Mouse (Mus musculus) limb, embryonic 15.5 days (tissue): ENCODE data around the gene Kctd2. TPM values are rescaled to one million over a fixed set of nuclear protein-coding genes. Genes with fewer than 3 reads are reported as not detected.
A peak's percentile ranks its signal among the peaks of the same experiment; 100 is the strongest.
"Not testable (repeated sequence)": the region's sequence is repeated elsewhere in the genome, so short reads cannot be mapped to it uniquely, and the experiment has no call there.

ENCODE experiments used
- ATAC-seq: fragments of 200-750 bp; cut with Nextera tagmentation; 2 replicates; pipeline ENCODE4 v1.8.0; 2017; ENCODE audit warnings: low read depth, moderate TSS enrichment; ENCODE audit not compliant: insufficient number of reproducible peaks, low FRiP score, low TSS enrichment
- H3K27ac ChIP-seq: fragments of 300-500 bp; sonication (generic); 2 replicates; pipeline ENCODE4 v1.5.1; 2015; ENCODE audit warnings: moderate library complexity, mild to moderate bottlenecking, inconsistent platforms
- H3K27me3 ChIP-seq: fragments of 300-500 bp; sonication (generic); 2 replicates; pipeline ENCODE4 v1.6.1; 2015; ENCODE audit warnings: inconsistent platforms
- H3K36me3 ChIP-seq: fragments of 300-500 bp; sonication (generic); 2 replicates; pipeline ENCODE4 v1.6.1; 2015; ENCODE audit warnings: inconsistent platforms
- H3K4me1 ChIP-seq: fragments of 300-500 bp; sonication (generic); 2 replicates; pipeline ENCODE4 v1.6.1; 2015; ENCODE audit warnings: inconsistent platforms
- H3K4me2 ChIP-seq: fragments of 300-500 bp; sonication (generic); 2 replicates; pipeline ENCODE4 v1.6.1; 2015; ENCODE audit warnings: mild to moderate bottlenecking, inconsistent platforms
- H3K4me3 ChIP-seq: fragments of 300-500 bp; sonication (generic); 2 replicates; pipeline ENCODE4 v1.5.1; 2015; ENCODE audit warnings: mild to moderate bottlenecking, inconsistent platforms
- H3K9ac ChIP-seq: fragments of 300-500 bp; sonication (generic); 2 replicates; pipeline ENCODE4 v1.6.1; 2015; ENCODE audit warnings: inconsistent platforms
- H3K9me3 ChIP-seq: fragments of 300-500 bp; sonication (generic); 2 replicates; pipeline ENCODE4 v1.6.1; 2016; ENCODE audit warnings: inconsistent platforms
- WGBS: fragments of 180-500 bp; shearing (Covaris S2); methylation state at CpG from one replicate; pipeline ENCODE4 v1.1.7; 2015; 5-methylcytosine and 5-hydroxymethylcytosine counted together
- polyA plus RNA-seq: library from polyadenylated mRNA; unstranded; fragments of >200 nt; fragmentation: Nextera tagmentation; extraction: Ambion mirVana; gene quantifications from 2 replicates; pipeline ENCODE4 v1.2.1, GENCODE M21; 2015

Gene Kctd2
- polyA plus RNA-seq, 1 experiment from 2014 or later, result 15.1 TPM

- 65% methylated on average over 16 of the region's 16 CpGs for WGBS
- Histone ChIP-seq H3K4me3 (no peak within 1 kb of the TSS), H3K9ac (no peak within 1 kb of the TSS), H3K36me3 (no peaks in the 10 kb centered on the region), H3K27ac (no peak within 1 kb of the TSS), H3K9me3 (no peaks in the 10 kb centered on the region), H3K4me2 (no peak within 1 kb of the TSS), H3K4me1 (peaks cover 7% of the 10 kb centered on the region; the same call in 1 of the 2 replicates), H3K27me3 (no peaks in the 10 kb centered on the region)
- 0 out of 2 replicates have a peak, but pooled peaks have one; percentile 16 for ATAC-seq
These were observed 42.4 kb downstream of the Kctd2 start, which contains the start of gene Slc16a5 for GRCm38 (mm10) chr11:115462243-115462891. TSS of gene Slc16a5 (plus strand) at chr11:115462474.

GRCm38 (mm10) chr11:115463397-115463796 lies 43.5 kb downstream of the Kctd2 start:
- Histone ChIP-seq H3K4me1 (0 out of 2 replicates have a peak, but pooled peaks cover 5% of the 10 kb centered on the region), H3K9ac (no peak overlapping the region), H3K27ac (no peak overlapping the region), H3K27me3 (no peaks in the 10 kb centered on the region), H3K9me3 (no peaks in the 10 kb centered on the region), H3K36me3 (no peaks in the 10 kb centered on the region), H3K4me2 (no peak overlapping the region), H3K4me3 (no peak overlapping the region)
- WGBS, result 53% methylated on average over 11 of the region's 11 CpGs
- no peak for ATAC-seq

GRCm38 (mm10) chr11:115464851-115465250 lies 44.9 kb downstream of the Kctd2 start:
- no peaks in the 10 kb centered on the region for H3K36me3 ChIP-seq
- no peaks in the 10 kb centered on the region for H3K9me3 ChIP-seq
- H3K4me3 ChIP-seq, result no peak overlapping the region
- no peak overlapping the region for H3K4me2 ChIP-seq
- H3K27me3 ChIP-seq, result no peaks in the 10 kb centered on the region
- H3K27ac ChIP-seq, result no peak overlapping the region
- H3K4me1 ChIP-seq, result 0 out of 2 replicates have a peak, but pooled peaks cover 5% of the 10 kb centered on the region
- WGBS, result 87% methylated on average over 8 of the region's 8 CpGs
- no peak for ATAC-seq
- H3K9ac ChIP-seq, result no peak overlapping the region

DNA sequence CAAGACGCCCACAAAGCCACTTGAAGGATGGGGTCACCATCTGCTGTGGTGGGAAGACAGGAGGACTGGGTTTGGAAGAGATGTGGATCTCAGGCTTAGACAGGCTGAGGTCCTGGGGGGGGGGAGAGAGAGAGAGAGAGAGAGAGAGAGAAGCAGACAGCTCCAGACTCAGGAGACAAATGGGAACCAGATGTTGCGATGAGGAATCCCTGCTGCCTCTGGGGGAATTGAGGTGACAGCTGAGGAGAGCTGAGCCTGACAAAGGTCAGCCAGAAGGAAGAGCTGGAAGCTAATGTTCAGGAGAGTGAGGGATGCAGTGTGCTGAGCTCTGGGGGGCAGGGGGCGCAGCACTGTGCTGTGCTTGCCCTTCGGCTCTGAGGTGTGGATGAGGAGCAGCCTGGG lies 47.3 kb downstream of the Kctd2 start:
- no peak overlapping the region for H3K4me2 ChIP-seq
- H3K9me3 ChIP-seq, result no peaks in the 10 kb centered on the region
- 11% methylated on average over 4 of the region's 4 CpGs for WGBS
- H3K9ac ChIP-seq, result no peak overlapping the region
- H3K4me1 ChIP-seq, result 0 out of 2 replicates have a peak, but pooled peaks cover 5% of the 10 kb centered on the region
- H3K36me3 ChIP-seq, result no peaks in the 10 kb centered on the region
- no peak overlapping the region for H3K27ac ChIP-seq
- H3K4me3 ChIP-seq, result no peak overlapping the region
- no peak for ATAC-seq
- H3K27me3 ChIP-seq, result no peaks in the 10 kb centered on the region

GRCm38 (mm10) chr11:115472183-115472582 lies 52.3 kb downstream of the Kctd2 start:
- H3K36me3 ChIP-seq, result no peaks in the 10 kb centered on the region
- H3K4me3 ChIP-seq, result no peak overlapping the region
- H3K27ac ChIP-seq, result no peak overlapping the region
- H3K27me3 ChIP-seq, result no peaks in the 10 kb centered on the region
- no peak overlapping the region for H3K9ac ChIP-seq
- H3K4me1 ChIP-seq, result peaks cover 25% of the 10 kb centered on the region
- no peaks in the 10 kb centered on the region for H3K9me3 ChIP-seq
- WGBS, result 78% methylated on average over 7 of the region's 7 CpGs
- no peak for ATAC-seq
- H3K4me2 ChIP-seq, result no peak overlapping the region

DNA sequence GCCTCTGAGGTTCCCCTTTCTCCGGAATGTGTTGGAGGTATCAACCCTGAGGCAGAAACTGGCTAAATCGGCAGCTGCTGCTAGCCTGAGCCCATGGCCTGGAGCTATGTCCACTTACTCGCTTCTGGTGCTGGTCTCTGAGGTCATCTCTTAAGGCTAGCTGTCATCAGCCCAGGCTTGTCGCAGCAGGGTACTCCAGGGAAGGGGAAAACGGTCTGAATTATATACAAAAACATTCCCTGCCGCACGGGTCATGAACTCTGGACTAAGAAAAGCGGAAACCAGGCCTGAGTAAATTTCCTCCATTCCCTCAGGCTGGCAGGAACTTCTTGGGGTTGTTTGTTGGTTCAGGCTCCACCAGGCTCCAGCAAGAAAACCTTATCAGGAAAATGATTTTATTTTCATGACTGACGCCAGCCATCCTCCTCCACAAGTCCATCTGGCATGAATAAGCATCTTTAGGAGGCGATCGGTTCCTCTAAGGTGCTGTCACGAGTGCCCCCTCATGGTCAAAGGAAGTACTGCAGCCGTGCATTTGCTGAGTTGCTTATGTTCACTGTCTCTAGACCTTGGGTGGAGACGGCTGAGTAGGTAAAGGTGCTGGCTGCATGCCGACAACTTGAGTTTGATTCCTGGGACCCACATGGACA lies 53.8 kb downstream of the Kctd2 start:
- Histone ChIP-seq H3K9ac (no peak overlapping the region), H3K27me3 (no peaks in the 10 kb centered on the region), H3K4me2 (no peak overlapping the region), H3K4me1 (peaks cover 22% of the 10 kb centered on the region), H3K9me3 (no peaks in the 10 kb centered on the region), H3K36me3 (no peaks in the 10 kb centered on the region), H3K27ac (peak overlapping the region; percentile 77; the same call in 1 of the 2 replicates), H3K4me3 (peak overlapping the region; percentile 10; the same call in 1 of the 2 replicates)
- no peak for ATAC-seq
- 10% methylated on average over 15 of the region's 15 CpGs for WGBS

DNA sequence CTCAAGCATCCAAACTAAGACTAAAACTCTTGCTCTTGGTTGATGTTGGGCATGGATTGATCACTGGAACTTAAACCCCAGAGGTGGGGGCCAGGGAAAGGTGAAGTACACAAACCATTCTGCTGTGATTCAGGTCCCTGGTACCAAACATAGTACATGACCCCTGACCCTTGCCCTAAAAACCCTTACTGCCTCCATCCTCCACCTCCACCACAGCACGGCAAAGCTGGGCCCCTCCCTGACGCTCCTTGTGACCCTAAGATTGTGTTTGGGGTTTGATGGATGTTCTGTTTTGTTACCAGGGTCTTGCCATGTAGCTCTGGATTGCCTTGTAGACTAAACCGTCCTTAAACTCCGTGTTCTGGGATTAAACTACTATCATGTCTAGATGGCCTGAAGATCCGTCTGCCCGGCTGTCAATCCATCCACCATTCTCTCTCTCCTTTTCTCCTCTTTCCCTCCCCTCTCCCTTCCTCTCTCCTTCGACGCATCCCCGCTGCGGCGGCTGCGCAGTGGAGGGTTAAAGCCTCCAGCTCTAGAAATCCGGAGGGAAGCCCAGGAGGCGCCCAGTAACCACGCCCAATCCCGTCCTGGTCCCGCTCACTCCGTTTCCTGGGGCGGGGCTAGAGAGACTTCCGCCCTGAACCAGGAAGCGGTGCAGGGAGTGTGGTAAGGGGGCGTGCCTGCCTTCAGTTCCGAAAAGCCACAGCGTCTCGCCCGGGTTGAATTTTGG lies 55.3 kb downstream of the Kctd2 start, which contains the start of gene Armc7:
Gene Armc7, plus strand, starts transcription at position 643 of the 733 bp plus-strand sequence.
- peaks cover 22% of the 10 kb centered on the region for H3K4me1 ChIP-seq
- no peaks in the 10 kb centered on the region for H3K9me3 ChIP-seq
- H3K4me2 ChIP-seq, result peak within 1 kb of the TSS; percentile 91
- peak within 1 kb of the TSS; percentile 84 for H3K4me3 ChIP-seq
- peaks cover 5% of the 10 kb centered on the region for H3K36me3 ChIP-seq
- no peaks in the 10 kb centered on the region for H3K27me3 ChIP-seq
- ATAC-seq, result peak; percentile 94
- H3K9ac ChIP-seq, result peak within 1 kb of the TSS; percentile 76
- under 1% methylated on average over 26 of the region's 26 CpGs for WGBS
- peak within 1 kb of the TSS; percentile 77 for H3K27ac ChIP-seq

DNA sequence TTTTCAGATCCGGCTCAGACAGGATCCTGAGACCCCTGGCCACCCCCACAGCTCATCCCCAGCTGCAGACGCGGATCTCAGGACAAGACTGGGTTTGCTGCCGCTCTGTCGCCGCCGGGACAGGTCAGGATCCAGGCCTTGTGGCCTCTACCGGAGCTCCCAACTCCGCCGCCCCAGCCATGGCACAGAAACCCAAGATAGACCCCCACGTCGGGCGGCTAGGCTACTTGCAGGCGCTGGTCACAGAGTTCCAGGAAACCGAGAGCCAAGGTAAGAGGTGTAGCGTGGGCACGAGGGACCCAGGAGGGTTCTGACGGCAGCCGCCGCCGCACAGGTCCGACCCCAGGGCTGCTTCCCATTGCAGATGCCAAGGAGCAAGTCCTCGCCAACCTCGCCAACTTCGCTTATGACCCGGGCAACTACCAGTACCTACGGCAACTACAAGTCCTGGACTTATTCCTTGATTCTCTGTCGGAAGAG lies 55.9 kb downstream of the Kctd2 start:
- Histone ChIP-seq H3K4me2 (peak overlapping the region; percentile 91), H3K9ac (peak overlapping the region; percentile 76), H3K27ac (peak overlapping the region; percentile 38; the same call in 1 of the 2 replicates), H3K9me3 (no peaks in the 10 kb centered on the region), H3K27me3 (no peaks in the 10 kb centered on the region), H3K4me1 (peaks cover 22% of the 10 kb centered on the region), H3K4me3 (peak overlapping the region; percentile 84), H3K36me3 (peaks cover 5% of the 10 kb centered on the region)
- ATAC-seq, result peak; percentile 30
- 3% methylated on average over 28 of the region's 28 CpGs for WGBS

GRCm38 (mm10) chr11:115476630-115477029 lies 56.7 kb downstream of the Kctd2 start:
- not testable (repeated sequence) for ATAC-seq

GRCm38 (mm10) chr11:115477388-115477787 lies 57.5 kb downstream of the Kctd2 start:
- not testable (repeated sequence) for H3K9ac ChIP-seq, H3K4me2 ChIP-seq, ATAC-seq, H3K27me3 ChIP-seq, H3K9me3 ChIP-seq, H3K27ac ChIP-seq, H3K4me3 ChIP-seq
- peaks cover 11% of the 10 kb centered on the region for H3K36me3 ChIP-seq
- peaks cover 22% of the 10 kb centered on the region for H3K4me1 ChIP-seq
- WGBS, result 82% methylated on average over 7 of the region's 7 CpGs

More at GRCm38 (mm10) chr11:115476630-115477029, 56.7 kb downstream of the Kctd2 start:
- 77% methylated on average over 4 of the region's 4 CpGs for WGBS
- not testable (repeated sequence) for H3K27ac ChIP-seq, H3K27me3 ChIP-seq, H3K9me3 ChIP-seq, H3K36me3 ChIP-seq
- Histone ChIP-seq H3K9ac (peak overlapping the region; percentile 76; the same call in 1 of the 2 replicates), H3K4me1 (peaks cover 22% of the 10 kb centered on the region), H3K4me2 (peak overlapping the region; percentile 91; the same call in 1 of the 2 replicates), H3K4me3 (peak overlapping the region; percentile 84; the same call in 1 of the 2 replicates)

- Histone ChIP-seq H3K9me3 (no peaks in the 10 kb centered on the region), H3K9ac (no peak overlapping the region), H3K4me2 (no peak overlapping the region), H3K4me3 (no peak overlapping the region), H3K4me1 (peaks cover 22% of the 10 kb centered on the region), H3K36me3 (peaks cover 11% of the 10 kb centered on the region), H3K27ac (no peak overlapping the region), H3K27me3 (no peaks in the 10 kb centered on the region)
- no peak for ATAC-seq
- WGBS, result 86% methylated on average over 9 of the region's 9 CpGs
These were observed 58.5 kb downstream of the Kctd2 start for GRCm38 (mm10) chr11:115478296-115478938.
